Mouse (Mus musculus): Measurements from ENCODE around the gene Gm12830. TPM values are rescaled to one million over a fixed set of nuclear protein-coding genes. Genes with fewer than 3 reads are reported as not detected.

Gm12830 gene
- total RNA-seq (2021) = not detected
- long read RNA-seq, experiment 1 = 0 reads
- long read RNA-seq, experiment 2 = 0 reads

- peak; percentile 31 to 46 for DNase-seq (ENCODE audit: low spot score in 2 of 2)
Measured at GRCm38 (mm10) chr4:114821567-114822192, at the start of gene Gm12830. TSS of gene Gm12830 (plus strand) at chr4:114821722.

GRCm38 (mm10) chr4:114773316-114773715 lies 48.2 kb upstream of the Gm12830 start:
- no peak for DNase-seq (ENCODE audit: low spot score in 2 of 2)

GRCm38 (mm10) chr4:114777625-114778202 lies 43.8 kb upstream of the Gm12830 start:
- DNase-seq (ENCODE audit: low spot score in 2 of 2) = no peak

- no peak for DNase-seq (ENCODE audit: low spot score in 2 of 2)
Measured at GRCm38 (mm10) chr4:114778716-114779474, 42.6 kb upstream of the Gm12830 start.

GRCm38 (mm10) chr4:114779475-114779757 lies 42.1 kb upstream of the Gm12830 start:
- DNase-seq (ENCODE audit: low spot score in 2 of 2) = no peak

- no peak for DNase-seq (ENCODE audit: low spot score in 2 of 2)
Measured at GRCm38 (mm10) chr4:114779758-114780546, 41.6 kb upstream of the Gm12830 start.

GRCm38 (mm10) chr4:114782851-114783250 lies 38.7 kb upstream of the Gm12830 start:
- no peak for DNase-seq (ENCODE audit: low spot score in 2 of 2)

GRCm38 (mm10) chr4:114784735-114785134 lies 36.8 kb upstream of the Gm12830 start:
- no peak for DNase-seq (ENCODE audit: low spot score in 2 of 2)

- DNase-seq (ENCODE audit: low spot score in 2 of 2) = no peak
Measured at GRCm38 (mm10) chr4:114788856-114789255, 32.7 kb upstream of the Gm12830 start.

- DNase-seq (ENCODE audit: low spot score in 2 of 2) = no peak
Measured at GRCm38 (mm10) chr4:114791650-114792049, 29.9 kb upstream of the Gm12830 start.

GRCm38 (mm10) chr4:114793836-114794235 lies 27.7 kb upstream of the Gm12830 start:
- no peak for DNase-seq (ENCODE audit: low spot score in 2 of 2)

- no peak for DNase-seq (ENCODE audit: low spot score in 2 of 2)
Measured at GRCm38 (mm10) chr4:114797254-114797914, 24.1 kb upstream of the Gm12830 start.

- DNase-seq (ENCODE audit: low spot score in 2 of 2) = no peak
Measured at GRCm38 (mm10) chr4:114798041-114798624, 23.4 kb upstream of the Gm12830 start.

GRCm38 (mm10) chr4:114804096-114804495 lies 17.4 kb upstream of the Gm12830 start:
- DNase-seq (ENCODE audit: low spot score in 2 of 2) = no peak

- no peak for DNase-seq (ENCODE audit: low spot score in 2 of 2)
Measured at GRCm38 (mm10) chr4:114818963-114819702, 2.4 kb upstream of the Gm12830 start.

GRCm38 (mm10) chr4:114834770-114835581 lies 13.5 kb downstream of the Gm12830 start:
- no peak for DNase-seq (ENCODE audit: low spot score in 2 of 2)

GRCm38 (mm10) chr4:114841336-114841920 lies 19.9 kb downstream of the Gm12830 start:
- DNase-seq (ENCODE audit: low spot score in 2 of 2) = no peak

GRCm38 (mm10) chr4:114842376-114842960 lies 20.9 kb downstream of the Gm12830 start:
- no peak for DNase-seq (ENCODE audit: low spot score in 2 of 2)
